Mouse (Mus musculus) CH12.LX (cell line): ENCODE measurements around the gene Gm10837.

Experiments
- BHLHE40 ChIP-seq: IDR thresholded peaks from 2 replicates; pipeline ENCODE4 v1.6.1; 2011; ENCODE audit warnings: mild to moderate bottlenecking, low read depth, low read length, improper control_type of control experiment
- CHD2 ChIP-seq: IDR thresholded peaks from 2 replicates; pipeline ENCODE4 v1.6.1; 2011; ENCODE audit warnings: low read length, improper control_type of control experiment
- CTCF ChIP-seq, 2 experiments: IDR thresholded peaks in 1 of 2; conservative IDR thresholded peaks in 1 of 2; 2 replicates each; pipeline ENCODE4 v1.5.1; 2011 to 2012; ENCODE audit warnings: low read depth in 2 of 2, low read length in 2 of 2, improper control_type of control experiment in 1 of 2, inconsistent platforms in 1 of 2, mild to moderate bottlenecking in 1 of 2, moderate library complexity in 1 of 2
- POLR2A ChIP-seq: IDR thresholded peaks from 2 replicates; pipeline ENCODE4 v1.6.1; 2011; ENCODE audit warnings: low read depth, mild to moderate bottlenecking, improper control_type of control experiment, low read length

DNA sequence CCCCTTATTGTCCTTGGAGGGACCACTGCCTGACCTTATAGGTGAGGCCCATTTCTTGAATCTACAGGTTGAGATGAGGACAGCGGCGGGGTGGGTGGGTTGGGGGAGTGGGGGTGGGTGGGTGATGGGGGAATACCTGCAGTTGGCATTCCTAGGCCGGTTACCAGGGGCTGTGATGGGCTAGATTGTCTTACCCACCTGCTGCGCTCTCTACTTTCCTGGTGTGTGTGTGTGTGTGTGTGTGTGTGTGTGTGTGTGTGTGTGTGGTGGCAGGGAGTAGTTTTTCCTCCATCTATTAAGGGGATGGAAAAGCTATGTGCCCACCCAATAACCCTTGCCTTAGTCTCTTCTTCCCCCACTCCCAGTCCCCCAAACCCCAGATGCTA lies 5.9 kb upstream of the Gm10837 start:
- TF ChIP-seq CTCF (conservative IDR thresholded peaks at IDR 0.05 in 1 of 2, IDR thresholded peaks at IDR 0.05 in 1 of 2; ENCODE audit: low read depth in 2 of 2, low read length in 2 of 2) (no peak), POLR2A (no peak), BHLHE40 (no peak), CHD2 (no peak)
